8 mouse cellular contexts compared by ENCODE assay signal in genomic region chr11:22981041-22981440, GRCm38 (mm10). TPM values are rescaled to one million over a fixed set of nuclear protein-coding genes. Genes with fewer than 3 reads are reported as not detected.
DNase-seq lines count a peak whose midpoint lies in the region; ATAC-seq and TF ChIP-seq lines count a peak whose summit lies in the region.

No protein-coding gene starts in this region.

- peak overlapping the region; percentile 84 for H3K9ac ChIP-seq in heart, embryonic 12.5 days
- H3K9ac ChIP-seq in hindbrain, embryonic 11.5 days (ENCODE audit: low read depth, low read length) = peak overlapping the region; percentile 77
- peak overlapping the region; percentile 69 for H3K9ac ChIP-seq in midbrain, embryonic 11.5 days (ENCODE audit: low read length)

- DNase-seq in heart, postnatal 10 days = no peak
- no peak for DNase-seq in G1E (ENCODE audit: low spot score)
- no peak for DNase-seq in hindbrain, embryonic 11.5 days (ENCODE audit: low spot score)
- DNase-seq in midbrain, embryonic 11.5 days (ENCODE audit: low spot score, missing footprints) = no peak
- no peak for DNase-seq in urinary bladder, adult 18-20 months (ENCODE audit: low spot score in 2 of 2)
- DNase-seq in gastrocnemius, postnatal 10 days = no peak
- no peak for DNase-seq in layer of hippocampus, adult 11-12 months (ENCODE audit: low spot score)

- H3K4me3 ChIP-seq in heart, embryonic 12.5 days = peak overlapping the region; percentile 59
- H3K4me3 ChIP-seq in G1E (ENCODE audit: low read depth, low read length) = peak overlapping the region; percentile 84
- peak overlapping the region; percentile 68 for H3K4me3 ChIP-seq in hindbrain, embryonic 11.5 days (ENCODE audit: low read depth, low read length)
- peak overlapping the region; percentile 56 for H3K4me3 ChIP-seq in midbrain, embryonic 11.5 days (ENCODE audit: low read depth, low read length)

- no peak overlapping the region for H3K27ac ChIP-seq in heart, embryonic 12.5 days (ENCODE audit: poor library complexity, severe bottlenecking)
- H3K27ac ChIP-seq in hindbrain, embryonic 11.5 days (ENCODE audit: low read depth, low read length) = no peak overlapping the region
- no peak overlapping the region for H3K27ac ChIP-seq in midbrain, embryonic 11.5 days (ENCODE audit: low read depth, low read length)

- H3K27me3 ChIP-seq in heart, embryonic 12.5 days (replicated peaks) = no peaks in the 10 kb centered on the region
- H3K27me3 ChIP-seq in G1E (ENCODE audit: insufficient read depth, low read length) = no peaks in the 10 kb centered on the region
- no peaks in the 10 kb centered on the region for H3K27me3 ChIP-seq in hindbrain, embryonic 11.5 days (ENCODE audit: control insufficient read depth, insufficient read depth, low read length)
- no peaks in the 10 kb centered on the region for H3K27me3 ChIP-seq in midbrain, embryonic 11.5 days (ENCODE audit: control insufficient read depth, insufficient read depth, low read length)

- H3K4me1 ChIP-seq in heart, embryonic 12.5 days (replicated peaks) = peaks cover 22% of the 10 kb centered on the region
- H3K4me1 ChIP-seq in G1E (ENCODE audit: insufficient read depth, low read depth, low read length) = peaks cover 35% of the 10 kb centered on the region
- peaks cover 5% of the 10 kb centered on the region; the same call in 1 of the 2 replicates for H3K4me1 ChIP-seq in hindbrain, embryonic 11.5 days (replicated peaks; ENCODE audit: control insufficient read depth, insufficient read depth, low read length)
- H3K4me1 ChIP-seq in midbrain, embryonic 11.5 days (ENCODE audit: control insufficient read depth, insufficient read depth, low read length) = peaks cover 8% of the 10 kb centered on the region

- WGBS in heart, embryonic 12.5 days = 40% methylated on average over 4 of the region's 4 CpGs
- 48% methylated on average over 4 of the region's 4 CpGs for WGBS in hindbrain, embryonic 11.5 days
- 48% methylated on average over 4 of the region's 4 CpGs for WGBS in midbrain, embryonic 11.5 days

- H3K36me3 ChIP-seq in heart, embryonic 12.5 days = peaks cover 28% of the 10 kb centered on the region
- peaks cover 37% of the 10 kb centered on the region for H3K36me3 ChIP-seq in G1E (replicated peaks)
- H3K36me3 ChIP-seq in hindbrain, embryonic 11.5 days (ENCODE audit: control insufficient read depth, insufficient read depth, low read length) = no peaks in the 10 kb centered on the region
- H3K36me3 ChIP-seq in midbrain, embryonic 11.5 days (ENCODE audit: control insufficient read depth, insufficient read depth, low read length) = no peaks in the 10 kb centered on the region

- no peak for TF ChIP-seq CTCF in G1E (IDR thresholded peaks at IDR 0.05; ENCODE audit: low read depth, low read length)

- intact Hi-C loops in heart, postnatal 10 days (cut with DNase I) = loop anchor here (5.0 to 10.0 kb wide), 2 partner anchors 466 to 694 kb away; partner anchors contain the start of gene Tmem17

- ATAC-seq in heart, embryonic 12.5 days (ENCODE audit: insufficient number of reproducible peaks, low FRiP score) = no peak
- no peak for ATAC-seq in G1E (ENCODE audit: extremely low read depth, insufficient number of reproducible peaks, low FRiP score, poor library complexity, severe bottlenecking)
- ATAC-seq in hindbrain, embryonic 11.5 days (ENCODE audit: low FRiP score) = no peak
- no peak for ATAC-seq in midbrain, embryonic 11.5 days (ENCODE audit: low FRiP score)

- H3K4me2 ChIP-seq in heart, embryonic 12.5 days = peak overlapping the region; percentile 91
- H3K4me2 ChIP-seq in hindbrain, embryonic 11.5 days (replicated peaks; ENCODE audit: low read depth, low read length) = peak overlapping the region; percentile 83
- peak overlapping the region; percentile 76 for H3K4me2 ChIP-seq in midbrain, embryonic 11.5 days

- H3K9me3 ChIP-seq in heart, embryonic 12.5 days (replicated peaks) = no peaks in the 10 kb centered on the region
- no peaks in the 10 kb centered on the region for H3K9me3 ChIP-seq in G1E (replicated peaks)
- no peaks in the 10 kb centered on the region for H3K9me3 ChIP-seq in hindbrain, embryonic 11.5 days (ENCODE audit: control insufficient read depth, low read length)
- H3K9me3 ChIP-seq in midbrain, embryonic 11.5 days (ENCODE audit: control insufficient read depth, low read length) = no peaks in the 10 kb centered on the region

RNA-seq across cellular contexts. Expression of gene Gm28048, which starts 0.8 kb away (rescaled TPM):
- 8.5 and 9.4 TPM in 2 replicates for polyA plus RNA-seq in heart, embryonic 12.5 days (2016; fragmentation: Nextera tagmentation; extraction: Ambion mirVana)
- 10 to 100 TPM in 1 of 2 experiments, 1 to 10 TPM in 1; 8.5 to 10.8 TPM for total RNA-seq in heart, postnatal 10 days (2021)
- 21.1 and 30.9 TPM in 2 replicates for total RNA-seq in G1E (2014; fragmentation: Nextera tagmentation)
- total RNA-seq in G1E (2017) = 16.2 and 37.9 TPM in 2 replicates
- polyA plus RNA-seq in G1E (2012) = not detected in 2 replicates
- polyA plus RNA-seq in hindbrain, embryonic 11.5 days (2014; fragmentation: Nextera tagmentation; extraction: Ambion mirVana) = 4.8 and 6.1 TPM in 2 replicates
- 5.2 and 5.6 TPM in 2 replicates for polyA plus RNA-seq in midbrain, embryonic 11.5 days (2014; fragmentation: Nextera tagmentation; extraction: Ambion mirVana)
- 1 to 10 TPM; 3.9 to 5.9 TPM for total RNA-seq in gastrocnemius, postnatal 10 days (2021)

RNA-seq across cellular contexts. Expression of gene Commd1, which starts 1.1 kb away (rescaled TPM):
- polyA plus RNA-seq in heart, embryonic 12.5 days (2016; fragmentation: Nextera tagmentation; extraction: Ambion mirVana) = 295 and 316 TPM in 2 replicates
- total RNA-seq in heart, postnatal 10 days (2021) = 100 to 1,000 TPM; 179 to 180 TPM
- 74.4 and 77.4 TPM in 2 replicates for total RNA-seq in G1E (2014; fragmentation: Nextera tagmentation)
- total RNA-seq in G1E (2017) = 93.9 and 111 TPM in 2 replicates
- polyA plus RNA-seq in G1E (2012) = 27.7 and 34.1 TPM in 2 replicates
- 401 and 411 TPM in 2 replicates for polyA plus RNA-seq in hindbrain, embryonic 11.5 days (2014; fragmentation: Nextera tagmentation; extraction: Ambion mirVana)
- 432 and 437 TPM in 2 replicates for polyA plus RNA-seq in midbrain, embryonic 11.5 days (2014; fragmentation: Nextera tagmentation; extraction: Ambion mirVana)
- 100 to 1,000 TPM; 140 to 151 TPM for total RNA-seq in gastrocnemius, postnatal 10 days (2021)

RNA-seq across cellular contexts. Expression of gene Zrsr1, which starts 9.2 kb away (rescaled TPM):
- polyA plus RNA-seq in heart, embryonic 12.5 days (2016; fragmentation: Nextera tagmentation; extraction: Ambion mirVana) = 2.3 and 3.2 TPM in 2 replicates
- total RNA-seq in heart, postnatal 10 days (2021) = 10 to 100 TPM in 1 of 2 experiments, 1 to 10 TPM in 1; 8.8 to 10.1 TPM
- 14.9 and 33.6 TPM in 2 replicates for total RNA-seq in G1E (2014; fragmentation: Nextera tagmentation)
- 9.0 and 10.4 TPM in 2 replicates for total RNA-seq in G1E (2017)
- 1.3 and 1.5 TPM in 2 replicates for polyA plus RNA-seq in G1E (2012)
- polyA plus RNA-seq in hindbrain, embryonic 11.5 days (2014; fragmentation: Nextera tagmentation; extraction: Ambion mirVana) = 4.7 and 5.2 TPM in 2 replicates
- polyA plus RNA-seq in midbrain, embryonic 11.5 days (2014; fragmentation: Nextera tagmentation; extraction: Ambion mirVana) = 4.3 and 5.3 TPM in 2 replicates
- 10 to 100 TPM in 1 of 2 experiments, 1 to 10 TPM in 1; 9.7 to 11.4 TPM for total RNA-seq in gastrocnemius, postnatal 10 days (2021)

RNA-seq across cellular contexts. Expression of gene Cct4, which starts 9.3 kb away (rescaled TPM):
- 240 and 247 TPM in 2 replicates for polyA plus RNA-seq in heart, embryonic 12.5 days (2016; fragmentation: Nextera tagmentation; extraction: Ambion mirVana)
- total RNA-seq in heart, postnatal 10 days (2021) = 100 to 1,000 TPM; 134 to 139 TPM
- total RNA-seq in G1E (2014; fragmentation: Nextera tagmentation) = 316 and 338 TPM in 2 replicates
- total RNA-seq in G1E (2017) = 354 and 358 TPM in 2 replicates
- 847 and 1,153 TPM in 2 replicates for polyA plus RNA-seq in G1E (2012)
- polyA plus RNA-seq in hindbrain, embryonic 11.5 days (2014; fragmentation: Nextera tagmentation; extraction: Ambion mirVana) = 446 and 457 TPM in 2 replicates
- 448 and 476 TPM in 2 replicates for polyA plus RNA-seq in midbrain, embryonic 11.5 days (2014; fragmentation: Nextera tagmentation; extraction: Ambion mirVana)
- total RNA-seq in gastrocnemius, postnatal 10 days (2021) = 100 to 1,000 TPM; 118 to 122 TPM

RNA-seq across cellular contexts. Expression of gene Fam161a, which starts 26.3 kb away (rescaled TPM):
- polyA plus RNA-seq in heart, embryonic 12.5 days (2016; fragmentation: Nextera tagmentation; extraction: Ambion mirVana) = 1.8 and 2.1 TPM in 2 replicates
- total RNA-seq in heart, postnatal 10 days (2021) = 1 to 10 TPM; 2.0 TPM
- total RNA-seq in G1E (2014; fragmentation: Nextera tagmentation) (2.5 and 9.3 TPM in 2 replicates), G1E (2017) (3.1 and 3.5 TPM in 2 replicates)
- polyA plus RNA-seq in G1E (2012) = 0.35 and 0.67 TPM in 2 replicates
- polyA plus RNA-seq in hindbrain, embryonic 11.5 days (2014; fragmentation: Nextera tagmentation; extraction: Ambion mirVana) = 5.0 and 6.9 TPM in 2 replicates
- polyA plus RNA-seq in midbrain, embryonic 11.5 days (2014; fragmentation: Nextera tagmentation; extraction: Ambion mirVana) = 3.8 and 4.0 TPM in 2 replicates
- total RNA-seq in gastrocnemius, postnatal 10 days (2021) = 1 to 10 TPM; 2.7 to 3.3 TPM
